Mouse (Mus musculus) brown adipose tissue, adult 24 weeks (tissue): ENCODE results near the gene Abhd2. TPM values are rescaled to one million over a fixed set of nuclear protein-coding genes. Genes with fewer than 3 reads are reported as not detected.

ENCODE experiments used
- polyA plus RNA-seq: library from polyadenylated mRNA; stranded (reverse); fragments of >200 nt; gene quantifications from 2 replicates; pipeline ENCODE4 v1.2.4, GENCODE M21; 2012; ENCODE audit not compliant: missing spikeins, insufficient read depth, insufficient read length

Abhd2 gene
- polyA plus RNA-seq, 1 experiment, result 6.3 TPM

Other genes starting within 250 kb of the Abhd2 start
- not detected in 2 replicates for gene Acan, start 219.7 kb upstream of the Abhd2 start, polyA plus RNA-seq
- gene Hapln3, start 142.2 kb upstream of the Abhd2 start, polyA plus RNA-seq, result 0.55 TPM in 1 of 2 replicates, not detected in the other
- 79.7 and 84.7 TPM in 2 replicates for gene Mfge8, start 124.1 kb upstream of the Abhd2 start, polyA plus RNA-seq
- gene Rlbp1, start 113.8 kb downstream of the Abhd2 start, polyA plus RNA-seq, result not detected in 2 replicates
- gene Fanci, start 118.7 kb downstream of the Abhd2 start, polyA plus RNA-seq, result 0.63 TPM in 1 of 2 replicates, not detected in the other
- gene Polg, start 193.2 kb downstream of the Abhd2 start, polyA plus RNA-seq, result 29.1 and 31.6 TPM in 2 replicates